Mouse (Mus musculus) forebrain, embryonic 16.5 days (tissue): ENCODE data around the gene BC016579. TPM values are rescaled to one million over a fixed set of nuclear protein-coding genes. Genes with fewer than 3 reads are reported as not detected.

Source experiments
- ATAC-seq: fragments of 200-750 bp; cut with Nextera tagmentation; 2 replicates; pipeline ENCODE4 v1.8.0; 2017; ENCODE audit warnings: mild to moderate bottlenecking, moderate library complexity
- H3K27ac ChIP-seq: fragments of 300-500 bp; sonication (generic); 2 replicates; pipeline ENCODE4 v1.5.1; 2014; ENCODE audit warnings: low read length, control low read depth
- H3K27me3 ChIP-seq: fragments of 300-500 bp; sonication (generic); replicated peaks from 2 replicates; pipeline ENCODE4 v1.6.1; 2014; ENCODE audit warnings: low read length; ENCODE audit not compliant: control insufficient read depth, insufficient read depth
- H3K36me3 ChIP-seq: fragments of 300-500 bp; sonication (generic); 2 replicates; pipeline ENCODE4 v1.6.1; 2014; ENCODE audit not compliant: control insufficient read depth, insufficient read depth
- H3K4me1 ChIP-seq: fragments of 300-500 bp; sonication (generic); replicated peaks from 2 replicates; pipeline ENCODE4 v1.6.1; 2014; ENCODE audit warnings: low read length; ENCODE audit not compliant: control insufficient read depth, insufficient read depth
- H3K4me2 ChIP-seq: fragments of 300-500 bp; sonication (generic); 2 replicates; pipeline ENCODE4 v1.6.1; 2014; ENCODE audit warnings: mild to moderate bottlenecking, low read length, control low read depth
- H3K4me3 ChIP-seq: fragments of 300-500 bp; sonication (generic); replicated peaks from 2 replicates; pipeline ENCODE4 v1.5.1; 2014; ENCODE audit warnings: mild to moderate bottlenecking, low read length, control low read depth
- H3K9ac ChIP-seq: fragments of 300-500 bp; sonication (generic); replicated peaks from 2 replicates; pipeline ENCODE4 v1.6.1; 2014; ENCODE audit warnings: low read depth, low read length, control low read depth
- H3K9me3 ChIP-seq: fragments of 300-500 bp; sonication (generic); 2 replicates; pipeline ENCODE4 v1.6.1; 2016; ENCODE audit warnings: low read length; ENCODE audit not compliant: control insufficient read depth
- WGBS: fragments of 180-500 bp; shearing (Covaris S2); extraction: QIAGEN DNeasy Blood & Tissue Kit; methylation state at CpG from one replicate; pipeline ENCODE4 v1.1.7; 2014; 5-methylcytosine and 5-hydroxymethylcytosine counted together
- polyA plus RNA-seq: library from polyadenylated mRNA; unstranded; fragments of >200 nt; fragmentation: Nextera tagmentation; extraction: Ambion mirVana; gene quantifications from 2 replicates; pipeline ENCODE4 v1.2.1, GENCODE M21; 2015

The BC016579 gene
- polyA plus RNA-seq, 1 experiment from 2014 or later = not detected

GRCm38 (mm10) chr16:45653009-45653933 lies 597 bp downstream of the BC016579 start:
- Histone ChIP-seq H3K36me3 (no peaks in the 10 kb centered on the region), H3K27me3 (no peaks in the 10 kb centered on the region), H3K27ac (no peak overlapping the region), H3K4me3 (peak overlapping the region; percentile 20), H3K4me1 (no peaks in the 10 kb centered on the region), H3K9me3 (no peaks in the 10 kb centered on the region), H3K4me2 (peak overlapping the region; percentile 48), H3K9ac (no peak overlapping the region)
- ATAC-seq = no peak
- WGBS = 16% methylated on average over 17 of the region's 17 CpGs

DNA sequence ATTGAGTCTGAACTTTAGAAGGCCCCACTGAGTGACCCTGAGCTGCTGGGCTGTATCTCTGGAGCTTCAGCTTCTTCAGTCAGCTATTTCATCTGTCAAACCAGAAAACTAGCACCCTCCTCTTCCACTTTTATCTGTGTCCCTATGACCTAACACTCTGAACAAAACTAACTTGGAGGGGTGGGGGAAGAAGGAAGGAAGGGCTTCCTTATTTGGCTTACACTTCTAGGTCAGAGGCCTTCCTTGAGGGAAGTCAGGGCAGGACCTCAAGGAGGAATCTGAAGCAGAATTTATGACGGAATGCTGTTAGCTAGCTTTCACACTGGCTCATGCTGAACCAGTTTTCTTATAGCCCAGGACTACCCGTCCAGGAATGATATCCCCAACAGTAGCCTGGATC lies 2.4 kb downstream of the BC016579 start:
- Histone ChIP-seq H3K4me2 (no peak overlapping the region), H3K9ac (no peak overlapping the region), H3K27me3 (no peaks in the 10 kb centered on the region), H3K36me3 (no peaks in the 10 kb centered on the region), H3K4me3 (no peak overlapping the region), H3K27ac (no peak overlapping the region), H3K9me3 (no peaks in the 10 kb centered on the region), H3K4me1 (no peaks in the 10 kb centered on the region)
- ATAC-seq = no peak
- WGBS = 86% methylated on average over 2 of the region's 2 CpGs

DNA sequence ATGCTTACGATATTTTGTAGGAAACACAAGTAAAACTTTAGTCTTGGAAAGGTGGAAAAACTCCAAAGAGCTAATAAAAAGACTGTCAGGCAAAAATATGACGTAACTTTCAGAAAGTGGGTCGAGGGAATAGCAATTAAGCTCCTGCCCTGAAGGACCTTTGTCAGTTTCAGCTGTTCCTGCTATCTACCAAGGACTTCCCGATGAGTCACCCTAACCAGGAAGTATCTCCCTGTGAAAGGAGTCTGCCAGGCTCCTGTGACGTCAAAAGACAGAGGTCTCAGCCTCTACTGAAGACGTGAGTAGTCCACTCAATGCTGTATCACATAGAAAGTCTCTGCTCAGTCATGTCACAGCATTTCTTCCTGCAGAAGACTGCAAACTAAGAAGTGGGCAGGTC lies 9.5 kb downstream of the BC016579 start:
- Histone ChIP-seq H3K4me2 (no peak overlapping the region), H3K27ac (no peak overlapping the region), H3K9me3 (no peaks in the 10 kb centered on the region), H3K4me1 (no peaks in the 10 kb centered on the region), H3K27me3 (no peaks in the 10 kb centered on the region), H3K4me3 (no peak overlapping the region), H3K36me3 (no peaks in the 10 kb centered on the region), H3K9ac (no peak overlapping the region)
- ATAC-seq = no peak
- 83% methylated on average over 6 of the region's 6 CpGs for WGBS

DNA sequence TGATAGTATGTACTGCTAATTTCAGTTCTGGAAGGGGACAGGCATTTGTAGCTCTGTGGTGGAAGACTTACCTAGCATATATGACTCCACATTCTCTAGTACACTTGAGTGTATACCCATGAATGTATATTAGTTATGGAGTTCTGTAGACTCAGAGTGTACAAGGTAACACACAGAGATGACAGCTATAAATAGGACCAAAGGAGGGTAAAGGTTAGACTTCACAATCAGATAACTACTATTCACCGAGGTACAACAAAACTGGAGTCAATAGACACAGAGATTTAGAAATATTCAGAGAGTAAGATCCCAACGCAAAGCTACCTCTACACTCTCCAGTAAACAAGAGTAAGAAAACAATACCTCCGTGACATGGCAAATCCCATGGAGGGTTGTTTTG lies 9.9 kb downstream of the BC016579 start:
- 92% methylated on average over 3 of the region's 3 CpGs for WGBS
- no peak overlapping the region for H3K27ac ChIP-seq
- no peaks in the 10 kb centered on the region for H3K36me3 ChIP-seq
- no peaks in the 10 kb centered on the region for H3K9me3 ChIP-seq
- no peak overlapping the region for H3K9ac ChIP-seq
- no peaks in the 10 kb centered on the region for H3K27me3 ChIP-seq
- H3K4me1 ChIP-seq = no peaks in the 10 kb centered on the region
- no peak for ATAC-seq
- H3K4me3 ChIP-seq = no peak overlapping the region
- H3K4me2 ChIP-seq = no peak overlapping the region

- H3K9ac ChIP-seq = no peak overlapping the region
- H3K4me2 ChIP-seq = no peak overlapping the region
- H3K4me3 ChIP-seq = no peak overlapping the region
- H3K9me3 ChIP-seq = no peaks in the 10 kb centered on the region
- no peak overlapping the region for H3K27ac ChIP-seq
- no peaks in the 10 kb centered on the region for H3K4me1 ChIP-seq
- no peaks in the 10 kb centered on the region for H3K36me3 ChIP-seq
- WGBS = 74% methylated on average over 3 of the region's 3 CpGs
- H3K27me3 ChIP-seq = no peaks in the 10 kb centered on the region
- no peak for ATAC-seq
Measured at GRCm38 (mm10) chr16:45641301-45641700, 12.6 kb downstream of the BC016579 start.

DNA sequence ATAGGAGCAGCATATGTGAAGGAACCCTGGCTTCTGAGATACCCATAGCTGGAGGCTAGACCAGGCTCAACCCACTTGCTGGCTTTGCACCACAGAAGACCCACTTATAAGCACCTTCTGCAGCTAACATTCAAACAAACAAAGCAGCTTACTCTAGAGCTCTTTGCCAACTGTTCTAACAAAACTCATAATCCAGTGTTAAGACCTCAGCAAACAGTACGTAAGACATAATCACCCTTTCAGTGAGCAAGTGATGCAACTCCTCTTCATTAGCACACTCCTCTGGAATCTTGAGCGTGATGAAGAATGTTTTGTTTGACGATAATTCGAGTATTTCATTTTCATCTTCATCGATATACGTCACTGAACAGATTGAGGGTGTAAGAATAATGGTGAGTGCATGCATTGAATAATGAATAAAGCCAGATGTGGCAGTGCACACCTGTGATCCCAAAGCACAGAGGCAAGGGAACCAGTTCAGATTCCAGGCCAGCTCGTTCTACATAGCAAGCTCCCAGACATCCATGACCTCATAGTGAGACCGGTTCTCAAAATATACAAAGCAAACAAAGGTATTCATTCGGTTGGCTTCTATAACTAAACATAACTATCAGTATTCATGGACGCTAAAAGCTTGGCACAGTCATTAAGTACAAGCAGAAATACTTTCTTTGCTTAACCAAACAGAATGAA lies 13.7 kb downstream of the BC016579 start:
- no peak overlapping the region for H3K4me3 ChIP-seq
- ATAC-seq = no peak
- WGBS = 82% methylated on average over 10 of the region's 10 CpGs
- H3K27me3 ChIP-seq = no peaks in the 10 kb centered on the region
- H3K9ac ChIP-seq = no peak overlapping the region
- no peak overlapping the region for H3K27ac ChIP-seq
- no peak overlapping the region for H3K4me2 ChIP-seq
- no peaks in the 10 kb centered on the region for H3K36me3 ChIP-seq
- no peaks in the 10 kb centered on the region for H3K4me1 ChIP-seq
- no peaks in the 10 kb centered on the region for H3K9me3 ChIP-seq

GRCm38 (mm10) chr16:45635826-45636225 lies 18.0 kb downstream of the BC016579 start:
- no peaks in the 10 kb centered on the region for H3K36me3 ChIP-seq
- no peak overlapping the region for H3K9ac ChIP-seq
- no peaks in the 10 kb centered on the region for H3K4me1 ChIP-seq
- ATAC-seq = no peak
- H3K27me3 ChIP-seq = no peaks in the 10 kb centered on the region
- no peak overlapping the region for H3K4me2 ChIP-seq
- 87% methylated on average over 2 of the region's 2 CpGs for WGBS
- H3K9me3 ChIP-seq = no peaks in the 10 kb centered on the region
- H3K27ac ChIP-seq = no peak overlapping the region
- H3K4me3 ChIP-seq = no peak overlapping the region

DNA sequence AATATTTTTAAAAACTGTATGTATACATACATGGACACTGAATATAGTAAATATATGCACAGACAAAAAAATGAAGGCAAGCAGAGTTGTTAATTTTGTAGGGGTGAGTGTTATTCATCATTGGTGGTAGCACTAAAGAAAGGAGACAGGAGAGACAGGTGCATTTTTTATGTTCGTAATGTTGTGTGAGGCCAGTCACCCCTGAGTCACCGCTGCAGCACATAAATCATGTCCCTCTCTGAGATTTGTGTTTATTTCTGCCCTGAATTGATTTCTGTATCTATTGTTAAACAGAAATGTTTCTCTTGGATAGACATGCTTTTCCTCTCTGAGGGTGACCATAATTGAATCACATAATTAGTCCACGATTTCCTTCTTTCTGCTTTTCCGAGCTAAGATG lies 21.4 kb downstream of the BC016579 start:
- Histone ChIP-seq H3K4me1 (no peaks in the 10 kb centered on the region), H3K4me2 (no peak overlapping the region), H3K27ac (no peak overlapping the region), H3K9ac (no peak overlapping the region), H3K9me3 (no peaks in the 10 kb centered on the region), H3K4me3 (no peak overlapping the region), H3K27me3 (no peaks in the 10 kb centered on the region), H3K36me3 (no peaks in the 10 kb centered on the region)
- ATAC-seq = no peak
- 89% methylated on average over 4 of the region's 4 CpGs for WGBS

DNA sequence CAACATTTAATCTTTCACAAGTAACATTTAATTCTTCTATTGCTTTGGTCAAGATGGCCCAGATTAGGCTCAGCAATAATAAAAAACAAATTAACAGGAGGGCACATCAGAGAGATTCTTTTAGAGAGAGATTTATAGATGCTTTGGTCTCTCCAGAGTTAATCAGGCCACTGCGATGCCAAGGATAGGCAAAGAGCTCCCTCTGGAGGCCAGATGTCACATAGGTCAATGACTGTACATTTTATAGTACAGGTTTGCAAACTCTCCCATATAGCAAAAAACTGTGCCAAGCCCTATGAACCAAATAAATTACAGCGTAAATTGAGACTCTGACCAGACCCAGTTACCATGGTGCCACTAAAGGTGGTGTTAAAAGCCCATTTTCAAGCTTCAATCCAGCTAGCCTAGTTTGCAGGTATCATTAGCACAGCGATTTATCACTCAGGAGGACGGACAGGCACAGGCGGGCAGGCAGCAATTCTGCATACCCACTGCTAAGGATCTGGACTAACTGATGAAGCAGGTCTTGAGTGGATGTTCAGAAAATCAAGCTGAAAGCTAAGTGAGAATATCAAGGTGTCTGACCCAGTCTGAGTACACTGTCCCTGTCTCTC lies 23.4 kb downstream of the BC016579 start:
- H3K4me1 ChIP-seq = no peaks in the 10 kb centered on the region
- H3K4me3 ChIP-seq = no peak overlapping the region
- no peaks in the 10 kb centered on the region for H3K9me3 ChIP-seq
- ATAC-seq = peak; percentile 89
- WGBS = 60% methylated on average over 5 of the region's 5 CpGs
- no peak overlapping the region for H3K4me2 ChIP-seq
- no peak overlapping the region for H3K27ac ChIP-seq
- no peaks in the 10 kb centered on the region for H3K36me3 ChIP-seq
- H3K9ac ChIP-seq = no peak overlapping the region
- no peaks in the 10 kb centered on the region for H3K27me3 ChIP-seq
